Comparison of ENCODE assay signal across 35 mouse cellular contexts in the genomic region with DNA sequence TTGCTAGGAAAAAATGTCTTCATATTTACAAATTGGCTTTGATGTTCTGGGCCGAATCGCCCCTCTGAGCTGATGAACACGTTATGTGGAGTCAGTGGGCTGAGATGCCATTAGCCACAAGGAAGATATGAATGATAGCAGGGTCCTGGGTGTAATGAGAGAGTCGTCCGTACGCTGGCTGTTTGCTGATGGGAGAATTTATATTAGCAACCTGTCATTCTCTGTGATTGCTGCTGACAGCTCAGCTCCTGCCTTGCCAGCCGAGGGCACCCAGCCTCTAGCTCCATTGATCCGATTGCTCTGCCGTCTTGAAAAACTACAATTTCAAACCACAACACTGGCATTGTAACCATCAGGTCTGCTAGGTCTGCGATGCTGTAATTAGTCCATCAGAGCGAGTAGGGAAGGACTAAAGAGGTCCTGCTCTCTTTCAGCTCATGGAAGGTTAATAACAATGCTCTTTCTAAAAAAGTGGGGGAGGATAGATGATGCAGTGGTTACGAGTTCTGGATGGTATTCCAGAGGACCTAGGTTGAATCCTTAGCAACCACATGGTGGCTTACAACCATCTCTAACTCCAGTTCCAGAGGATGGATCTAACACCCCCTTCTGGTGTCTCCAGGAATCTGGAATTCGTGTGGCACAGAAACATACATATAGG. TPM values are rescaled to one million over a fixed set of nuclear protein-coding genes. Genes with fewer than 3 reads are reported as not detected.
A peak's percentile ranks its signal among the peaks of the same experiment; 100 is the strongest.
DNase-seq lines count a peak whose midpoint lies in the region; ATAC-seq lines count a peak whose summit lies in the region.
"Had no signal": no experiment of that assay in that cellular context is flagged by ENCODE, and none has a peak within 500 bp of the region (broad histone marks: within the 10 kb centered on the region; RNA-seq: fewer than 3 reads in every experiment).

No protein-coding gene starts in this region.

- no peak overlapping the region for H3K9ac ChIP-seq in forebrain, embryonic 12.5 days
- H3K9ac ChIP-seq in forebrain, embryonic 13.5 days = no peak overlapping the region
- H3K9ac ChIP-seq in midbrain, embryonic 12.5 days (replicated peaks) = no peak overlapping the region
- H3K9ac ChIP-seq in midbrain, embryonic 15.5 days = no peak overlapping the region
- no peak overlapping the region for H3K9ac ChIP-seq in hindbrain, embryonic 14.5 days
- H3K9ac ChIP-seq in midbrain, embryonic 14.5 days (replicated peaks; ENCODE audit: low read length) = no peak overlapping the region
- H3K9ac ChIP-seq: forebrain, postnatal 0 days; kidney, embryonic 15.5 days; liver, embryonic 12.5 days; liver, postnatal 0 days; stomach, embryonic 15.5 days had no signal

- WGBS in forebrain, embryonic 12.5 days = 63% methylated on average over 13 of the region's 13 CpGs
- 67% methylated on average over 13 of the region's 13 CpGs for WGBS in forebrain, embryonic 13.5 days
- 74% methylated on average over 13 of the region's 13 CpGs for WGBS in midbrain, embryonic 12.5 days
- WGBS in midbrain, embryonic 15.5 days = 44% methylated on average over 13 of the region's 13 CpGs
- 52% methylated on average over 13 of the region's 13 CpGs for WGBS in hindbrain, embryonic 14.5 days
- 47% methylated on average over 13 of the region's 13 CpGs for WGBS in midbrain, embryonic 14.5 days

- peak; percentile 31 for DNase-seq in hindbrain, embryonic 14.5 days (ENCODE audit: low spot score)
- DNase-seq in midbrain, embryonic 14.5 days = peak; percentile 44
- no peak for DNase-seq in left cerebral cortex, adult 8-10 months (ENCODE audit: low spot score in 2 of 2)
- DNase-seq in left cerebral cortex, adult 9 months (ENCODE audit: low spot score in 2 of 2) = no peak
- DNase-seq: adrenal gland, adult 8-10 months; cerebellum, adult 8-10 months; cerebellum, postnatal 36 days; forebrain, postnatal 0 days; gastrocnemius, postnatal 10 days; heart, postnatal 14 days; kidney, adult 18-20 months; kidney, postnatal 36 days; left cerebral cortex, postnatal 4 days; liver, postnatal 0 days; lung, postnatal 4 days; right cerebral cortex, postnatal 25 days; thymus, postnatal 14 days had no signal

- no peaks in the 10 kb centered on the region for H3K9me3 ChIP-seq in forebrain, embryonic 12.5 days
- no peaks in the 10 kb centered on the region for H3K9me3 ChIP-seq in forebrain, embryonic 13.5 days (replicated peaks)
- no peaks in the 10 kb centered on the region for H3K9me3 ChIP-seq in midbrain, embryonic 12.5 days
- H3K9me3 ChIP-seq in midbrain, embryonic 15.5 days = no peaks in the 10 kb centered on the region
- H3K9me3 ChIP-seq in hindbrain, embryonic 14.5 days (ENCODE audit: control insufficient read depth, low read length) = no peaks in the 10 kb centered on the region
- H3K9me3 ChIP-seq in midbrain, embryonic 14.5 days (ENCODE audit: control insufficient read depth, low read length) = no peaks in the 10 kb centered on the region
- H3K9me3 ChIP-seq: kidney, embryonic 15.5 days; liver, embryonic 12.5 days; stomach, embryonic 15.5 days had no signal

- no peaks in the 10 kb centered on the region for H3K36me3 ChIP-seq in forebrain, embryonic 12.5 days (replicated peaks)
- H3K36me3 ChIP-seq in forebrain, embryonic 13.5 days (ENCODE audit: poor library complexity, severe bottlenecking) = no peaks in the 10 kb centered on the region
- H3K36me3 ChIP-seq in midbrain, embryonic 12.5 days = no peaks in the 10 kb centered on the region
- no peaks in the 10 kb centered on the region for H3K36me3 ChIP-seq in midbrain, embryonic 15.5 days (replicated peaks)
- H3K36me3 ChIP-seq in hindbrain, embryonic 14.5 days (replicated peaks; ENCODE audit: control insufficient read depth, insufficient read depth) = no peaks in the 10 kb centered on the region
- H3K36me3 ChIP-seq in midbrain, embryonic 14.5 days (ENCODE audit: control insufficient read depth, insufficient read depth, low read length) = no peaks in the 10 kb centered on the region
- H3K36me3 ChIP-seq: G1E; kidney, embryonic 15.5 days; liver, embryonic 12.5 days; stomach, embryonic 15.5 days had no signal

- no peak overlapping the region for H3K4me3 ChIP-seq in forebrain, embryonic 12.5 days (replicated peaks)
- H3K4me3 ChIP-seq in forebrain, embryonic 13.5 days = no peak overlapping the region
- H3K4me3 ChIP-seq in midbrain, embryonic 12.5 days = no peak overlapping the region
- H3K4me3 ChIP-seq in midbrain, embryonic 15.5 days = no peak overlapping the region
- H3K4me3 ChIP-seq in hindbrain, embryonic 14.5 days (replicated peaks; ENCODE audit: low read length) = no peak overlapping the region
- no peak overlapping the region for H3K4me3 ChIP-seq in midbrain, embryonic 14.5 days (replicated peaks; ENCODE audit: low read depth, low read length)
- H3K4me3 ChIP-seq: kidney, embryonic 15.5 days; layer of hippocampus, adult 2 months; left cerebral cortex, adult 2 months; liver, embryonic 12.5 days; megakaryocyte, embryonic 14.5 days; stomach, embryonic 15.5 days had no signal

- no peaks in the 10 kb centered on the region for H3K4me1 ChIP-seq in forebrain, embryonic 12.5 days
- 0 out of 2 replicates have a peak, but pooled peaks cover 4% of the 10 kb centered on the region for H3K4me1 ChIP-seq in forebrain, embryonic 13.5 days
- H3K4me1 ChIP-seq in midbrain, embryonic 12.5 days = no peaks in the 10 kb centered on the region
- peaks cover 8% of the 10 kb centered on the region for H3K4me1 ChIP-seq in midbrain, embryonic 15.5 days
- H3K4me1 ChIP-seq in hindbrain, embryonic 14.5 days (replicated peaks; ENCODE audit: control insufficient read depth, insufficient read depth, low read length) = 0 out of 2 replicates have a peak, but pooled peaks cover 4% of the 10 kb centered on the region
- peaks cover 8% of the 10 kb centered on the region; the same call in 1 of the 2 replicates for H3K4me1 ChIP-seq in midbrain, embryonic 14.5 days (ENCODE audit: control insufficient read depth, insufficient read depth, low read length)
- H3K4me1 ChIP-seq: kidney, embryonic 15.5 days; liver, embryonic 12.5 days; megakaryocyte, embryonic 14.5 days; stomach, embryonic 15.5 days had no signal

- no peak overlapping the region for H3K4me2 ChIP-seq in forebrain, embryonic 12.5 days
- H3K4me2 ChIP-seq in forebrain, embryonic 13.5 days = no peak overlapping the region
- no peak overlapping the region for H3K4me2 ChIP-seq in midbrain, embryonic 12.5 days (replicated peaks)
- H3K4me2 ChIP-seq in midbrain, embryonic 15.5 days = no peak overlapping the region
- no peak overlapping the region for H3K4me2 ChIP-seq in hindbrain, embryonic 14.5 days (replicated peaks)
- no peak overlapping the region for H3K4me2 ChIP-seq in midbrain, embryonic 14.5 days (ENCODE audit: low read length)
- H3K4me2 ChIP-seq: kidney, embryonic 15.5 days; liver, embryonic 12.5 days; stomach, embryonic 15.5 days had no signal

- H3K27me3 ChIP-seq in forebrain, embryonic 12.5 days = no peaks in the 10 kb centered on the region
- no peaks in the 10 kb centered on the region for H3K27me3 ChIP-seq in forebrain, embryonic 13.5 days
- no peaks in the 10 kb centered on the region for H3K27me3 ChIP-seq in midbrain, embryonic 12.5 days
- no peaks in the 10 kb centered on the region for H3K27me3 ChIP-seq in midbrain, embryonic 15.5 days (replicated peaks)
- H3K27me3 ChIP-seq in hindbrain, embryonic 14.5 days (ENCODE audit: control insufficient read depth, insufficient read depth, low read length) = no peaks in the 10 kb centered on the region
- H3K27me3 ChIP-seq in midbrain, embryonic 14.5 days (ENCODE audit: control insufficient read depth, insufficient read depth, low read length) = no peaks in the 10 kb centered on the region
- H3K27me3 ChIP-seq: kidney, embryonic 15.5 days; liver, embryonic 12.5 days; megakaryocyte, embryonic 14.5 days; stomach, embryonic 15.5 days had no signal

- no peak overlapping the region for H3K27ac ChIP-seq in forebrain, embryonic 12.5 days
- H3K27ac ChIP-seq in forebrain, embryonic 13.5 days = no peak overlapping the region
- peak overlapping the region; percentile 47 for H3K27ac ChIP-seq in midbrain, embryonic 12.5 days (replicated peaks)
- H3K27ac ChIP-seq in midbrain, embryonic 15.5 days = no peak overlapping the region
- H3K27ac ChIP-seq in hindbrain, embryonic 14.5 days = no peak overlapping the region
- peak overlapping the region; percentile 49 for H3K27ac ChIP-seq in midbrain, embryonic 14.5 days (replicated peaks; ENCODE audit: low read depth, low read length)
- H3K27ac ChIP-seq: kidney, embryonic 15.5 days; layer of hippocampus, adult 2 months; left cerebral cortex, adult 2 months; liver, embryonic 12.5 days; stomach, embryonic 15.5 days had no signal

- ATAC-seq in forebrain, embryonic 12.5 days (ENCODE audit: low FRiP score) = peak; percentile 53; the same call in 1 of the 2 replicates
- ATAC-seq in forebrain, embryonic 13.5 days = no peak
- ATAC-seq in midbrain, embryonic 12.5 days (ENCODE audit: low FRiP score, low read depth) = peak; percentile 19; the same call in 1 of the 2 replicates
- ATAC-seq in midbrain, embryonic 15.5 days (replicated peaks) = no peak; the same call in 1 of the 2 replicates
- 0 out of 2 replicates have a peak, but pooled peaks have one; percentile 34 for ATAC-seq in hindbrain, embryonic 14.5 days (ENCODE audit: low FRiP score)
- ATAC-seq in midbrain, embryonic 14.5 days (ENCODE audit: low FRiP score, low TSS enrichment) = no peak; the same call in 1 of the 2 replicates
- ATAC-seq: forebrain, postnatal 0 days; liver, embryonic 12.5 days; liver, postnatal 0 days; lung, postnatal 0 days had no signal

RNA-seq across cellular contexts. Expression of a gene that starts 25.7 kb away (rescaled TPM):
- polyA plus RNA-seq in forebrain, embryonic 12.5 days (2016; fragmentation: Nextera tagmentation; extraction: Ambion mirVana) = 0.08 TPM in 1 of 2 replicates, not detected in the other
- not detected in 2 replicates for polyA plus RNA-seq in forebrain, embryonic 13.5 days (2015; fragmentation: Nextera tagmentation; extraction: Ambion mirVana)
- polyA plus RNA-seq in midbrain, embryonic 12.5 days (2016; fragmentation: Nextera tagmentation; extraction: Ambion mirVana) = not detected in 2 replicates
- polyA plus RNA-seq in midbrain, embryonic 15.5 days (2015; fragmentation: Nextera tagmentation; extraction: Ambion mirVana) = 0.06 TPM in 1 of 2 replicates, not detected in the other
- polyA plus RNA-seq in hindbrain, embryonic 14.5 days (2014; fragmentation: Nextera tagmentation; extraction: Ambion mirVana) = not detected in 2 replicates
- polyA plus RNA-seq in midbrain, embryonic 14.5 days (2014; fragmentation: Nextera tagmentation; extraction: Ambion mirVana) = not detected in 2 replicates
- under 1 TPM in 2 of 4 experiments, not detected in 2; 0.14 to 0.21 TPM for total RNA-seq in left cerebral cortex, adult 8-10 months (2022)
- total RNA-seq: adrenal gland, adult 8-10 months; forebrain, postnatal 0 days; G1E; gastrocnemius, postnatal 10 days; heart, postnatal 14 days; layer of hippocampus, adult 2 months; layer of hippocampus, postnatal 14 days; left cerebral cortex, postnatal 4 days had no signal
- polyA plus RNA-seq: embryonic facial prominence, embryonic 11.5 days; forebrain, postnatal 0 days; G1E; gonadal fat pad, adult 2 months; heart, embryonic 14.5 days; liver, embryonic 12.5 days; neural tube, embryonic 11.5 days; urinary bladder, adult 2 months had no signal

Comparison
In these comparisons a context has a peak if more than half of its experiments do, and no peak if none do; other contexts are left out.
1. ATAC-seq: peak in forebrain, embryonic 12.5 days (single experiment), midbrain, embryonic 12.5 days (single experiment) and hindbrain, embryonic 14.5 days (single experiment); none in forebrain, embryonic 13.5 days (single experiment), midbrain, embryonic 15.5 days (single experiment) and midbrain, embryonic 14.5 days (single experiment).
2. H3K27ac ChIP-seq: peak in midbrain, embryonic 12.5 days (single experiment) and midbrain, embryonic 14.5 days (single experiment); none in forebrain, embryonic 12.5 days (single experiment), forebrain, embryonic 13.5 days (single experiment), midbrain, embryonic 15.5 days (single experiment) and hindbrain, embryonic 14.5 days (single experiment).
3. DNase-seq: peak in hindbrain, embryonic 14.5 days (single experiment) and midbrain, embryonic 14.5 days (single experiment); none in left cerebral cortex, adult 8-10 months (0 of 2) and left cerebral cortex, adult 9 months (0 of 2).